14 mouse cellular contexts compared by ENCODE assay signal in the genomic region with DNA sequence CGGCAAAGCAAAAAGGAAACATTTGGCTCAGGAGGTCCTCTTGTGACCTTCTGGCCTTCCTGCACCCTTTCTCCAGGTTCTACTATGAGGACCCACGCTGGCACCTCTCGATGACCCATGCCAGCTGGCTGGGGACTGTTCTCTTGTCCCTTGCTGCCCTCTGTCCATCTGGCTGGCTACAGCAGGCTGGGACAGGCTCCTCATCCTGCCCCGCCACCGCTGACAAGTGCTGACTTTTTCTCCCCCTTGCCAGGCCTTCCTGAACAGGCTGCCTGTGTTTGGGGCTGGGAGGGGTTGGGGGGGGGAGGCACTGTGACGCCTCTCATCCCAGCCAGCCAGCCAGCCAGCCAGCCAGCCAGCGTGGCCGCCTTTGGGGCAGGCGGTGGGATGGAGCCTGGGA. TPM values are rescaled to one million over a fixed set of nuclear protein-coding genes. Genes with fewer than 3 reads are reported as not detected.
DNase-seq lines count a peak whose midpoint lies in the region; ATAC-seq and TF ChIP-seq lines count a peak whose summit lies in the region.
"Had no signal": no experiment of that assay in that cellular context is flagged by ENCODE, and none has a peak within 500 bp of the region (broad histone marks: within the 10 kb centered on the region; RNA-seq: fewer than 3 reads in every experiment).

No protein-coding gene starts in this region.

- 31% methylated on average over 9 of the region's 9 CpGs for WGBS in hindbrain, embryonic 12.5 days
- 45% methylated on average over 9 of the region's 9 CpGs for WGBS in hindbrain, embryonic 14.5 days
- WGBS in stomach, embryonic 16.5 days, result 59% methylated on average over 9 of the region's 9 CpGs
- WGBS in stomach, postnatal 0 days, result 64% methylated on average over 9 of the region's 9 CpGs
- 90% methylated on average over 9 of the region's 9 CpGs for WGBS in thymus, adult 2 months

- no peaks in the 10 kb centered on the region for H3K36me3 ChIP-seq in hindbrain, embryonic 12.5 days
- no peaks in the 10 kb centered on the region for H3K36me3 ChIP-seq in hindbrain, embryonic 14.5 days (replicated peaks; ENCODE audit: control insufficient read depth, insufficient read depth)
- no peaks in the 10 kb centered on the region for H3K36me3 ChIP-seq in stomach, embryonic 16.5 days (ENCODE audit: control insufficient read depth, insufficient read depth, low read length)
- no peaks in the 10 kb centered on the region for H3K36me3 ChIP-seq in stomach, postnatal 0 days (ENCODE audit: control insufficient read depth, insufficient read depth, low read length)
- no peaks in the 10 kb centered on the region for H3K36me3 ChIP-seq in thymus, adult 2 months (ENCODE audit: control insufficient read depth, insufficient read depth, low read length)
- H3K36me3 ChIP-seq: liver, embryonic 13.5 days had no signal

- H3K4me3 ChIP-seq in hindbrain, embryonic 12.5 days, result no peak overlapping the region
- no peak overlapping the region for H3K4me3 ChIP-seq in hindbrain, embryonic 14.5 days (replicated peaks; ENCODE audit: low read length)
- no peak overlapping the region for H3K4me3 ChIP-seq in stomach, embryonic 16.5 days (replicated peaks; ENCODE audit: low read length)
- no peak overlapping the region for H3K4me3 ChIP-seq in stomach, postnatal 0 days (ENCODE audit: low read depth, low read length)
- H3K4me3 ChIP-seq in thymus, adult 2 months (ENCODE audit: control insufficient read depth, insufficient read depth, low read length), result no peak overlapping the region
- H3K4me3 ChIP-seq: liver, embryonic 13.5 days had no signal

- DNase-seq in hindbrain, embryonic 14.5 days (ENCODE audit: low spot score), result no peak
- no peak for DNase-seq in stomach, postnatal 0 days (ENCODE audit: low spot score)
- DNase-seq in kidney, postnatal 10 days, result peak; percentile 59
- no peak for DNase-seq in B cell, adult 2 months
- DNase-seq in thymus, adult 2 months, result no peak
- DNase-seq: cerebellum, adult 9-11 months; forebrain, postnatal 0 days; gastrocnemius, postnatal 25 days; liver, embryonic 13.5 days; thymus, postnatal 14 days had no signal

- no peak for TF ChIP-seq EP300 in stomach, postnatal 0 days (optimal IDR thresholded peaks at IDR 0.05)

- TF ChIP-seq POLR2A in thymus, adult 2 months (IDR thresholded peaks at IDR 0.05; ENCODE audit: control insufficient read depth, extremely low read depth, insufficient read depth, low read length, poor library complexity), result no peak

- H3K9ac ChIP-seq in hindbrain, embryonic 12.5 days, result peak overlapping the region; percentile 43; the same call in 1 of the 2 replicates
- no peak overlapping the region for H3K9ac ChIP-seq in hindbrain, embryonic 14.5 days
- H3K9ac ChIP-seq in stomach, embryonic 16.5 days (ENCODE audit: low read length), result 0 out of 2 replicates have a peak overlapping the region, but pooled peaks have one; percentile 20
- H3K9ac ChIP-seq in stomach, postnatal 0 days (ENCODE audit: low read length), result no peak overlapping the region
- H3K9ac ChIP-seq: forebrain, postnatal 0 days; liver, embryonic 13.5 days had no signal

- no peak overlapping the region for H3K4me2 ChIP-seq in hindbrain, embryonic 12.5 days (replicated peaks)
- no peak overlapping the region for H3K4me2 ChIP-seq in hindbrain, embryonic 14.5 days (replicated peaks)
- H3K4me2 ChIP-seq in stomach, embryonic 16.5 days (ENCODE audit: low read depth, low read length), result no peak overlapping the region
- H3K4me2 ChIP-seq in stomach, postnatal 0 days (replicated peaks; ENCODE audit: low read depth), result no peak overlapping the region
- H3K4me2 ChIP-seq: liver, embryonic 13.5 days had no signal

- no peaks in the 10 kb centered on the region for H3K9me3 ChIP-seq in hindbrain, embryonic 12.5 days (replicated peaks)
- no peaks in the 10 kb centered on the region for H3K9me3 ChIP-seq in hindbrain, embryonic 14.5 days (ENCODE audit: control insufficient read depth, low read length)
- H3K9me3 ChIP-seq in stomach, embryonic 16.5 days (replicated peaks; ENCODE audit: control insufficient read depth, low read length), result no peaks in the 10 kb centered on the region
- H3K9me3 ChIP-seq in stomach, postnatal 0 days (ENCODE audit: control insufficient read depth, low read length), result no peaks in the 10 kb centered on the region
- H3K9me3 ChIP-seq: liver, embryonic 13.5 days had no signal

- H3K27me3 ChIP-seq in hindbrain, embryonic 12.5 days, result peaks cover 29% of the 10 kb centered on the region
- H3K27me3 ChIP-seq in hindbrain, embryonic 14.5 days (ENCODE audit: control insufficient read depth, insufficient read depth, low read length), result peaks cover 7% of the 10 kb centered on the region
- peaks cover 11% of the 10 kb centered on the region for H3K27me3 ChIP-seq in stomach, embryonic 16.5 days (ENCODE audit: control insufficient read depth, insufficient read depth, low read length)
- no peaks in the 10 kb centered on the region for H3K27me3 ChIP-seq in stomach, postnatal 0 days (ENCODE audit: control insufficient read depth, insufficient read depth, low read length)
- peaks cover 7% of the 10 kb centered on the region; the same call in 1 of the 2 replicates for H3K27me3 ChIP-seq in thymus, adult 2 months (ENCODE audit: control insufficient read depth, insufficient read depth, low read length)

- peaks cover 50% of the 10 kb centered on the region for H3K4me1 ChIP-seq in hindbrain, embryonic 12.5 days
- H3K4me1 ChIP-seq in hindbrain, embryonic 14.5 days (replicated peaks; ENCODE audit: control insufficient read depth, insufficient read depth, low read length), result peaks cover 12% of the 10 kb centered on the region
- H3K4me1 ChIP-seq in stomach, embryonic 16.5 days (ENCODE audit: control insufficient read depth, insufficient read depth, low read length), result peaks cover 26% of the 10 kb centered on the region
- H3K4me1 ChIP-seq in stomach, postnatal 0 days (replicated peaks; ENCODE audit: control insufficient read depth, insufficient read depth), result no peaks in the 10 kb centered on the region
- peaks cover 24% of the 10 kb centered on the region for H3K4me1 ChIP-seq in thymus, adult 2 months (replicated peaks; ENCODE audit: control insufficient read depth, insufficient read depth, low read length)

- H3K27ac ChIP-seq in hindbrain, embryonic 12.5 days, result no peak overlapping the region
- H3K27ac ChIP-seq in hindbrain, embryonic 14.5 days, result no peak overlapping the region
- H3K27ac ChIP-seq in stomach, embryonic 16.5 days (ENCODE audit: low read length), result no peak overlapping the region
- H3K27ac ChIP-seq in stomach, postnatal 0 days (replicated peaks), result no peak overlapping the region
- H3K27ac ChIP-seq in thymus, adult 2 months (ENCODE audit: control insufficient read depth, insufficient read depth, low read length), result no peak overlapping the region
- H3K27ac ChIP-seq: liver, embryonic 13.5 days had no signal

- no peak for TF ChIP-seq CTCF in stomach, postnatal 0 days (IDR thresholded peaks at IDR 0.05; ENCODE audit: low read depth)
- no peak for TF ChIP-seq CTCF in thymus, adult 2 months (IDR thresholded peaks at IDR 0.05; ENCODE audit: borderline replicate concordance, control insufficient read depth, extremely low read depth, insufficient read depth, low read length, poor library complexity)

- ATAC-seq in hindbrain, embryonic 12.5 days (ENCODE audit: low FRiP score), result no peak
- no peak for ATAC-seq in hindbrain, embryonic 14.5 days (ENCODE audit: low FRiP score)
- no peak for ATAC-seq in stomach, embryonic 16.5 days (ENCODE audit: insufficient read depth, low FRiP score)
- no peak for ATAC-seq in stomach, postnatal 0 days (ENCODE audit: low FRiP score, low TSS enrichment)
- ATAC-seq: forebrain, postnatal 0 days; midbrain, embryonic 16.5 days; Patski had no signal

RNA-seq across cellular contexts. Expression of a gene that starts 5.3 kb away (rescaled TPM):
- 2.0 TPM in 2 replicates for polyA plus RNA-seq in hindbrain, embryonic 12.5 days (2016; fragmentation: Nextera tagmentation; extraction: Ambion mirVana)
- 0.26 and 0.43 TPM in 2 replicates for polyA plus RNA-seq in hindbrain, embryonic 14.5 days (2014; fragmentation: Nextera tagmentation; extraction: Ambion mirVana)
- 0.59 and 12.9 TPM in 2 replicates for polyA plus RNA-seq in stomach, embryonic 16.5 days (2015; fragmentation: Nextera tagmentation; extraction: Ambion mirVana)
- 0.11 and 0.27 TPM in 2 replicates for polyA plus RNA-seq in stomach, postnatal 0 days (2015; fragmentation: Nextera tagmentation; extraction: Ambion mirVana)
- polyA plus RNA-seq in thymus, adult 2 months (2012; rRNA removed), result 2.4 and 293 TPM in 2 replicates

RNA-seq across cellular contexts. Expression of a gene that starts 10.6 kb away (rescaled TPM):
- polyA plus RNA-seq in hindbrain, embryonic 12.5 days (2016; fragmentation: Nextera tagmentation; extraction: Ambion mirVana), result 44.3 and 52.4 TPM in 2 replicates
- 10.1 and 12.8 TPM in 2 replicates for polyA plus RNA-seq in hindbrain, embryonic 14.5 days (2014; fragmentation: Nextera tagmentation; extraction: Ambion mirVana)
- 17.5 and 17.9 TPM in 2 replicates for polyA plus RNA-seq in stomach, embryonic 16.5 days (2015; fragmentation: Nextera tagmentation; extraction: Ambion mirVana)
- polyA plus RNA-seq in stomach, postnatal 0 days (2015; fragmentation: Nextera tagmentation; extraction: Ambion mirVana), result 10.5 and 10.6 TPM in 2 replicates
- 5.4 and 5.8 TPM in 2 replicates for polyA plus RNA-seq in thymus, adult 2 months (2012; rRNA removed)

Comparison
In these comparisons a context has a peak if more than half of its experiments do, and no peak if none do; other contexts are left out.
1. H3K9ac ChIP-seq: peak in hindbrain, embryonic 12.5 days (single experiment) and stomach, embryonic 16.5 days (single experiment); none in hindbrain, embryonic 14.5 days (single experiment) and stomach, postnatal 0 days (single experiment).